Mouse (Mus musculus) stomach, embryonic 16.5 days (tissue): Measurements from ENCODE around the gene Olfr139. TPM values are rescaled to one million over a fixed set of nuclear protein-coding genes. Genes with fewer than 3 reads are reported as not detected.

Experiments
- ATAC-seq: fragments of 200-750 bp; cut with Nextera tagmentation; 2 replicates; pipeline ENCODE4 v1.8.0; 2017; ENCODE audit warnings: moderate number of reproducible peaks, moderate TSS enrichment; ENCODE audit not compliant: insufficient read depth, low FRiP score
- H3K27ac ChIP-seq: fragments of 300-500 bp; sonication (generic); 2 replicates; pipeline ENCODE4 v1.5.1; 2014; ENCODE audit warnings: low read length
- H3K27me3 ChIP-seq: fragments of 300-500 bp; sonication (generic); 2 replicates; pipeline ENCODE4 v1.6.1; 2014; ENCODE audit warnings: low read length, control low read depth, mixed read lengths; ENCODE audit not compliant: control insufficient read depth, insufficient read depth
- H3K36me3 ChIP-seq: fragments of 300-500 bp; sonication (generic); 2 replicates; pipeline ENCODE4 v1.6.1; 2014; ENCODE audit warnings: low read length; ENCODE audit not compliant: control insufficient read depth, insufficient read depth
- H3K4me1 ChIP-seq: fragments of 300-500 bp; sonication (generic); 2 replicates; pipeline ENCODE4 v1.6.1; 2014; ENCODE audit warnings: low read length, control low read depth, mixed read lengths; ENCODE audit not compliant: control insufficient read depth, insufficient read depth
- H3K4me2 ChIP-seq: fragments of 300-500 bp; sonication (generic); 2 replicates; pipeline ENCODE4 v1.6.1; 2014; ENCODE audit warnings: low read depth, low read length, mixed read lengths
- H3K4me3 ChIP-seq: fragments of 300-500 bp; sonication (generic); replicated peaks from 2 replicates; pipeline ENCODE4 v1.5.1; 2014; ENCODE audit warnings: mild to moderate bottlenecking, low read length
- H3K9ac ChIP-seq: fragments of 300-500 bp; sonication (generic); 2 replicates; pipeline ENCODE4 v1.6.1; 2014; ENCODE audit warnings: low read length
- H3K9me3 ChIP-seq: fragments of 300-500 bp; sonication (generic); replicated peaks from 2 replicates; pipeline ENCODE4 v1.6.1; 2016; ENCODE audit warnings: low read length, control low read depth; ENCODE audit not compliant: control insufficient read depth
- WGBS: fragments of 180-500 bp; shearing (Covaris S2); extraction: QIAGEN DNeasy Blood & Tissue Kit; methylation state at CpG from one replicate; pipeline ENCODE4 v1.1.7; 2014; 5-methylcytosine and 5-hydroxymethylcytosine counted together
- polyA plus RNA-seq: library from polyadenylated mRNA; unstranded; fragments of >200 nt; fragmentation: Nextera tagmentation; extraction: Ambion mirVana; gene quantifications from 2 replicates; pipeline ENCODE4 v1.2.1, GENCODE M21; 2015

Olfr139 gene
- not detected in 2 replicates for polyA plus RNA-seq

DNA sequence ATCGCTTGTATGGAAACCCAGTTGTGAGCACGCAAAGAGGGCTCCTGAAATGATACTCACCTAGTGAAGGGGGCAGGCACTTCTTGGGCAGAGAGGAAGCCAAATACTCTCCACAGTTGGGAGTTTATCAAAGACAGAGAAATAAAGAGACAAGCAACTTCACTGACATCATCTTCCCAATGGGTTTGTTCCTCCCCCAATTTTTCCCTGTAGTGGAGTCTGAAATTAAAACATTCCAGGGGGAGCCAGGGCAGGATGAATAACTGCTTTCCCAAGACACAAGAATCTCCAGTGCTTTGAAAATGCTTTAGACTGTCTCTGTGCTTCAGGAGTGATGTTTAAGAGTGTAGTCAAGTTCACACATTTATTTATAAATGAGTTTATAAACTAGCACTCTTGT, at the start of gene Olfr139, which contains the start of gene Olfr399:
TSS of gene Olfr139 (minus strand) at position 101 of the 400 bp plus-strand sequence.
TSS of gene Olfr399 (minus strand) at position 165 of the 400 bp plus-strand sequence.
- Histone ChIP-seq H3K27me3 (no peaks in the 10 kb centered on the region), H3K9me3 (no peaks in the 10 kb centered on the region), H3K4me3 (no peak within 1 kb of the TSS), H3K4me1 (no peaks in the 10 kb centered on the region), H3K9ac (no peak within 1 kb of the TSS), H3K27ac (no peak within 1 kb of the TSS), H3K36me3 (no peaks in the 10 kb centered on the region), H3K4me2 (no peak within 1 kb of the TSS)
- WGBS: 74% methylated on average over 2 of the region's 2 CpGs
- ATAC-seq: no peak

DNA sequence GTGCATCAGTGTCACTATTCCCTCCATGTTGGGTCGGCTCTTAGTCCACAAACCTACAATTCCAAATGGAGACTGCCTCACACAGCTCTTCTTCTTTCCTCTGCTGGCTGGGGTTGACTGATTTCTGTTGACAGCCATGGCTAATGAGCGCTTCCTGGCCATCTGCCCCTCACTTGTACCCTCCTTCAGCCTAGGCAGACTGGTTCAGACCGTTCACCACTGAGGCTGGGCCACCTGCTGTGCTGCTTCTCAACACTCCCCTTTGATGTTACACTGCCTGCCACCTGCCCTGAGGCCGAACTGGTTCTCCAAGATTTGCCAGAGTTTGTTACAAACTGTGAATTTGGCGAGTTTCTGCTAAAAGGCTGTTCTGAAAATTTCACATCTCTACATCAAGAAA, 48.7 kb upstream of the Olfr139 start:
- no peaks in the 10 kb centered on the region for H3K27me3 ChIP-seq
- H3K9ac ChIP-seq: no peak overlapping the region
- ATAC-seq: no peak
- no peaks in the 10 kb centered on the region for H3K36me3 ChIP-seq
- H3K4me2 ChIP-seq: no peak overlapping the region
- no peaks in the 10 kb centered on the region; the same call in 1 of the 2 replicates for H3K9me3 ChIP-seq
- H3K4me1 ChIP-seq: no peaks in the 10 kb centered on the region
- WGBS: 33% methylated on average over 5 of the region's 5 CpGs
- no peak overlapping the region for H3K27ac ChIP-seq
- H3K4me3 ChIP-seq: no peak overlapping the region

DNA sequence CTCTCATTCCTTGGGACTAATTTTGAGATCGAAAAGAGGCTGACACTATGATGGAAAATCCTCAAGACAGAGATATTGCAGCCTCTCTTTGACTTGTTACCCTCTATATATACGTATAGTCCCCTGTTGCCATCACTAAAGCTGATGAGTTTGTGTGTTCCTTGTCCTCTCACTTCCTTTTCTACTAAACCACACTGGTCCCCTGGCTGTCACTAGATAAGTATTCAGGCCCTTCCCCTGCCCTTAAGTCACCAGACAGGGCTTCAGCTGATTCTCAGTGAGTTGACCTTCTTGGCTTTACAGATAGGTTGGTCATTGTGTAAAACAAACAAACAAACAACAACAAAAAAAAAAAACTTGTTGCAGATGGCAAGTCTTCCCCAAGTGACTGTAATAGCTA, 45.2 kb upstream of the Olfr139 start:
- Histone ChIP-seq H3K4me2 (no peak overlapping the region), H3K27me3 (no peaks in the 10 kb centered on the region), H3K36me3 (no peaks in the 10 kb centered on the region), H3K27ac (no peak overlapping the region), H3K9me3 (no peaks in the 10 kb centered on the region), H3K9ac (no peak overlapping the region), H3K4me1 (no peaks in the 10 kb centered on the region), H3K4me3 (no peak overlapping the region)
- WGBS: 57% methylated on average over 2 of the region's 2 CpGs
- ATAC-seq: no peak

DNA sequence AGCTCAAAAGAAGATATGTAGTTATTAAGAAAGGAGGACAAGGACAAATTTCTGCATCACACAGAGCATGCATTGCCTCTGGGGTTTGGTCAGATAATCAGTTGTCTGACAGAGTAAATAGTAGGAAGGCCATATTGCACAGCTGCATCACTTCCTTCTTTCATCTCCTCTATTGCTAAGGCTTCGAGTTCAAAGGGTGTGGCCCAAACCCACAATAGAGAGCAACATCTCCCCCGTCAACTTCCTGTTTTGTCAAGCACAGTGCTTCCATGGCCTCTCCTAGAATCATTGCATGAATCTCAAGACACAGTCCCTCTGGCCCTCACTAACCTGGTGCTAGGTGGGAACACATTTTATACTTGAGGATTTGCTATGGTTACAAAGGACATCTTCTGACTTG, 44.4 kb upstream of the Olfr139 start:
- H3K9me3 ChIP-seq: no peaks in the 10 kb centered on the region
- ATAC-seq: no peak
- 75% methylated on average over 2 of the region's 2 CpGs for WGBS
- no peak overlapping the region for H3K4me2 ChIP-seq
- H3K27ac ChIP-seq: no peak overlapping the region
- H3K4me1 ChIP-seq: no peaks in the 10 kb centered on the region
- H3K27me3 ChIP-seq: no peaks in the 10 kb centered on the region
- H3K36me3 ChIP-seq: no peaks in the 10 kb centered on the region
- H3K9ac ChIP-seq: no peak overlapping the region
- H3K4me3 ChIP-seq: no peak overlapping the region

DNA sequence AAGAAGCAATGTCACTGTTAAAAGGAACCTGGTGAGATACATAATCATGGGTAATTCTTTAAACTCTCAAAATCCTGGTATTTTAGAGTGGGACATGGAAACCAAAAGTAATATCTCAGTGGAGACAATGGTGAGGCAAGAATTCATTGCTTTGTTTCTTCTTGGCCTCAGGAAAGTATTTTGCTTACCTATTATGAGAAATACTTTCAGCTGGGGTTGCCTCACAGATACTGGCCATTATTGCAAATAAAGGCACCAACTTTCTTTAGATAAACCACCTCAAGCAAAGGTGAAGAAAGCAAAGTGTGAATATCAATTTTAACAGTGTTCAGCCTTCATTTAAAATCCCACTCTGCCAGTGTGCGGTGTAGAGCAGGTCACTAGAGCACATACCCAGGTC, 13.3 kb upstream of the Olfr139 start, which contains the start of gene Zfp616:
TSS of gene Zfp616 (plus strand) at position 301 of the 400 bp plus-strand sequence.
- Histone ChIP-seq H3K27ac (no peak within 1 kb of the TSS), H3K4me2 (no peak within 1 kb of the TSS), H3K27me3 (no peaks in the 10 kb centered on the region), H3K9me3 (no peaks in the 10 kb centered on the region), H3K4me1 (no peaks in the 10 kb centered on the region), H3K36me3 (no peaks in the 10 kb centered on the region), H3K9ac (no peak within 1 kb of the TSS), H3K4me3 (no peak within 1 kb of the TSS)
- ATAC-seq: no peak
- 91% methylated on average over 1 of the region's 1 CpGs for WGBS

DNA sequence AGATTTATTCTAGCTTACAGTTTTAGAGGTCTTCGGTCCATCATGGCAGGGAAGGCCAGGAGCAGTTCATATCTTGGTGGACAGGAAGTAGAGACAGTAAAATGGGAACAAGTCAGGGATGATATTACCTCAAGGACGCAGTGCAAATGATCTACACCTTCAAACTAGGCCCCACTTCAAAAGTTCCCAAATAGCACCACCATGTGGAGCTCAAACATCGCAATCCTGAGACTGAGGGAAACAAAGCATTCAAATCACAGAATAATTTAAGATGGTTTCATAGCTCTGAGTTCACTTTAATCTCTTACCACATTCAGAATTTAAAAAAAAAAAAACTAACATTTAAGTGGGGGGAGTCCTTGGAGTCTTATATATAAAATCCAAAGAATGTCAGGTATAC, 5.0 kb downstream of the Olfr139 start:
- ATAC-seq: no peak
- H3K36me3 ChIP-seq: no peaks in the 10 kb centered on the region
- H3K9ac ChIP-seq: no peak overlapping the region
- H3K4me2 ChIP-seq: no peak overlapping the region
- no peaks in the 10 kb centered on the region for H3K9me3 ChIP-seq
- 66% methylated on average over 3 of the region's 3 CpGs for WGBS
- H3K4me1 ChIP-seq: no peaks in the 10 kb centered on the region
- H3K4me3 ChIP-seq: no peak overlapping the region
- H3K27me3 ChIP-seq: no peaks in the 10 kb centered on the region
- H3K27ac ChIP-seq: no peak overlapping the region

Other genes starting within 250 kb of the Olfr139 start
- not detected in 2 replicates for gene Olfr392, start 239.5 kb downstream of the Olfr139 start, polyA plus RNA-seq
- not detected in 2 replicates for gene Olfr393, start 205.1 kb downstream of the Olfr139 start, polyA plus RNA-seq
- gene Olfr394, start 165.8 kb downstream of the Olfr139 start, polyA plus RNA-seq: not detected in 2 replicates
- not detected in 2 replicates for gene Olfr395, start 147.3 kb downstream of the Olfr139 start, polyA plus RNA-seq
- not detected in 2 replicates for gene Olfr23, start 119.9 kb downstream of the Olfr139 start, polyA plus RNA-seq
- not detected in 2 replicates for gene Olfr397, start 95.7 kb downstream of the Olfr139 start, polyA plus RNA-seq
- gene Olfr398, start 66.1 kb downstream of the Olfr139 start, polyA plus RNA-seq: not detected in 2 replicates
- gene Olfr399, start 64 bp upstream of the Olfr139 start, polyA plus RNA-seq: not detected in 2 replicates
- not detected in 2 replicates for gene Zfp616, start 13.4 kb upstream of the Olfr139 start, polyA plus RNA-seq
- gene Olfr401, start 57.2 kb upstream of the Olfr139 start, polyA plus RNA-seq: not detected in 2 replicates
- not detected in 2 replicates for gene Olfr402, start 97.0 kb upstream of the Olfr139 start, polyA plus RNA-seq
- not detected in 2 replicates for gene Olfr403, start 129.7 kb upstream of the Olfr139 start, polyA plus RNA-seq
- gene Olfr43, start 154.8 kb upstream of the Olfr139 start, polyA plus RNA-seq: not detected in 2 replicates
- gene Olfr406, start 203.3 kb upstream of the Olfr139 start, polyA plus RNA-seq: not detected in 2 replicates
- gene Olfr59, start 227.2 kb upstream of the Olfr139 start, polyA plus RNA-seq: not detected in 2 replicates